10 mouse cellular contexts compared by ENCODE assay signal in the genomic region with DNA sequence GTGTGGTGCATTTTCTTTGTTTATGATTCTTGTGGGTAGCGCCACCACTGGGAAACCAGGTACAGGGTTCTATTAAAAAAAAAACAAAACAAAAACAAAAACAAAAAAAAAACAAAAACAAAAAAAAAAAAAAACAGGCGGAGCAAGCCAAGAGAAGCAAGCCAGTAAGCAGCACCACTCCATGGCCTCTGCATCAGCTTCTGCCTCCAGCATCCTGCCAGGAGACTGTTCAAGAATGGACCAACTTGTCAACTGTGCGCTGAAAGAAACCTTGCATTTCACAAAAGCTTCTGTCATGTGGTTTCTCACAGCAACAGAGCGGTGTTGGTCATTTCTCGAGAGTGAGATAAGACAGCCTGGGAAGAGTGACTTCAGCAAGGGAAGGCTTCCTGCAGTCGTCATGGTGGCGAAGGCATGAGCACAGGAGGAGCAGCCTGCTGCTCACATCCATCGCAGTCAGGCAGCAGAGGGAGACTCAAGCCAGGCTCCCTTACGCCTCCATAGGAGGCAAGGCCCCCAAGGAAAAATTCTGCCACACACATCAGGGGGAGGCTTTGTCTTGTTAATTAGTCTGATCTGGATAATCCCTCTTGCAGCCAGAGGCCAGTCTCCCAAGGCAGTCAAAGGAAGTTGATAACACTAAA. TPM values are rescaled to one million over a fixed set of nuclear protein-coding genes. Genes with fewer than 3 reads are reported as not detected.
DNase-seq lines count a peak whose midpoint lies in the region; ATAC-seq and TF ChIP-seq lines count a peak whose summit lies in the region.
"Had no signal": no experiment of that assay in that cellular context is flagged by ENCODE, and none has a peak within 500 bp of the region (broad histone marks: within the 10 kb centered on the region; RNA-seq: fewer than 3 reads in every experiment).

No protein-coding gene starts in this region.

- 22% methylated on average over 8 of the region's 9 CpGs for WGBS in heart, postnatal 0 days
- 20% methylated on average over 9 of the region's 9 CpGs for WGBS in forebrain, postnatal 0 days
- 22% methylated on average over 9 of the region's 9 CpGs for WGBS in midbrain, embryonic 15.5 days

- no peak for DNase-seq in heart, postnatal 0 days (ENCODE audit: low spot score)
- no peak for DNase-seq in heart, postnatal 25 days (ENCODE audit: low spot score)
- peak; percentile 23 for DNase-seq in NIH3T3 (ENCODE audit: low read depth)
- peak; percentile 41 for DNase-seq in forebrain, postnatal 0 days
- DNase-seq in B cell, adult 2 months = no peak
- no peak for DNase-seq in thymus, postnatal 25 days
- DNase-seq in ovary, postnatal 14 days (ENCODE audit: low spot score) = no peak
- DNase-seq: layer of hippocampus, adult 9-11 months had no signal

- H3K27me3 ChIP-seq in heart, postnatal 0 days (ENCODE audit: control insufficient read depth, insufficient read depth, low read length) = no peaks in the 10 kb centered on the region
- no peaks in the 10 kb centered on the region for H3K27me3 ChIP-seq in forebrain, postnatal 0 days (ENCODE audit: insufficient read depth, low read length)
- H3K27me3 ChIP-seq in midbrain, embryonic 15.5 days (replicated peaks) = no peaks in the 10 kb centered on the region

- H3K27ac ChIP-seq in heart, postnatal 0 days (ENCODE audit: low read depth) = no peak overlapping the region
- no peak overlapping the region for H3K27ac ChIP-seq in forebrain, postnatal 0 days (ENCODE audit: low read depth, low read length)
- H3K27ac ChIP-seq in midbrain, embryonic 15.5 days = no peak overlapping the region

- no peak; the same call in 1 of the 2 replicates for TF ChIP-seq CTCF in heart, postnatal 0 days (IDR thresholded peaks at IDR 0.05; ENCODE audit: low read depth)
- TF ChIP-seq CTCF in forebrain, postnatal 0 days (IDR thresholded peaks at IDR 0.05; ENCODE audit: low read depth) = peak; percentile 29

- no peaks in the 10 kb centered on the region for H3K36me3 ChIP-seq in heart, postnatal 0 days (replicated peaks; ENCODE audit: control insufficient read depth, insufficient read depth, low read length)
- no peaks in the 10 kb centered on the region for H3K36me3 ChIP-seq in forebrain, postnatal 0 days (ENCODE audit: insufficient read depth)
- no peaks in the 10 kb centered on the region for H3K36me3 ChIP-seq in midbrain, embryonic 15.5 days (replicated peaks)

- H3K9ac ChIP-seq in heart, postnatal 0 days (replicated peaks; ENCODE audit: low read depth, low read length) = no peak overlapping the region
- H3K9ac ChIP-seq in forebrain, postnatal 0 days = no peak overlapping the region
- no peak overlapping the region for H3K9ac ChIP-seq in midbrain, embryonic 15.5 days

- intact Hi-C loops in heart, postnatal 25 days (cut with DNase I) = no loop called here

- TF ChIP-seq EP300 in heart, postnatal 0 days (IDR thresholded peaks at IDR 0.05; ENCODE audit: low read depth) = no peak

- no peaks in the 10 kb centered on the region for H3K4me1 ChIP-seq in heart, postnatal 0 days (ENCODE audit: control insufficient read depth, insufficient read depth)
- no peaks in the 10 kb centered on the region for H3K4me1 ChIP-seq in forebrain, postnatal 0 days (ENCODE audit: insufficient read depth)
- H3K4me1 ChIP-seq in midbrain, embryonic 15.5 days = peaks cover 4% of the 10 kb centered on the region; the same call in 1 of the 2 replicates

- no peak overlapping the region for H3K4me2 ChIP-seq in heart, postnatal 0 days (ENCODE audit: low read depth, low read length)
- H3K4me2 ChIP-seq in forebrain, postnatal 0 days (ENCODE audit: low read depth) = no peak overlapping the region
- peak overlapping the region; percentile 16; the same call in 1 of the 2 replicates for H3K4me2 ChIP-seq in midbrain, embryonic 15.5 days

- ATAC-seq in heart, postnatal 0 days (ENCODE audit: insufficient read depth, low read depth) = peak; percentile 33; the same call in 1 of the 2 replicates
- peak; percentile 74 for ATAC-seq in forebrain, postnatal 0 days
- ATAC-seq in midbrain, embryonic 15.5 days (replicated peaks) = 0 out of 2 replicates have a peak, but pooled peaks have one; percentile 42
- ATAC-seq: CD4-positive, CD25-positive, alpha-beta regulatory T cell, adult 4 months had no signal

- H3K4me3 ChIP-seq in heart, postnatal 0 days (ENCODE audit: low read depth, low read length) = no peak overlapping the region
- H3K4me3 ChIP-seq in forebrain, postnatal 0 days (ENCODE audit: low read depth, low read length) = no peak overlapping the region
- H3K4me3 ChIP-seq in midbrain, embryonic 15.5 days = no peak overlapping the region

- no peaks in the 10 kb centered on the region for H3K9me3 ChIP-seq in heart, postnatal 0 days (replicated peaks; ENCODE audit: control insufficient read depth, low read length)
- H3K9me3 ChIP-seq in forebrain, postnatal 0 days (ENCODE audit: low read length) = no peaks in the 10 kb centered on the region
- no peaks in the 10 kb centered on the region for H3K9me3 ChIP-seq in midbrain, embryonic 15.5 days

RNA-seq across cellular contexts. Expression of a gene that starts 6.7 kb away (rescaled TPM):
- total RNA-seq in heart, postnatal 0 days (2014; rRNA removed; ENCODE audit: low replicate concordance) = not detected in 2 replicates
- polyA plus RNA-seq in heart, postnatal 0 days (2015; fragmentation: Nextera tagmentation; extraction: Ambion mirVana) = not detected in 2 replicates
- total RNA-seq in heart, postnatal 25 days (2021) = not detected
- 0.24 TPM in 1 of 2 replicates, not detected in the other for total RNA-seq in forebrain, postnatal 0 days (2014; rRNA removed)
- not detected in 2 replicates for polyA plus RNA-seq in forebrain, postnatal 0 days (2015; fragmentation: Nextera tagmentation; extraction: Ambion mirVana)
- polyA plus RNA-seq in midbrain, embryonic 15.5 days (2015; fragmentation: Nextera tagmentation; extraction: Ambion mirVana) = 0.12 and 0.13 TPM in 2 replicates
- polyA plus RNA-seq: CD4-positive, CD25-positive, alpha-beta regulatory T cell, adult 4 months had no signal

RNA-seq across cellular contexts. Expression of a gene that starts 20.8 kb away (rescaled TPM):
- 9.7 and 12.5 TPM in 2 replicates for total RNA-seq in heart, postnatal 0 days (2014; rRNA removed; ENCODE audit: low replicate concordance)
- 7.3 and 8.2 TPM in 2 replicates for polyA plus RNA-seq in heart, postnatal 0 days (2015; fragmentation: Nextera tagmentation; extraction: Ambion mirVana)
- 10 to 100 TPM; 17.9 to 23.5 TPM for total RNA-seq in heart, postnatal 25 days (2021)
- 14.4 and 14.7 TPM in 2 replicates for total RNA-seq in forebrain, postnatal 0 days (2014; rRNA removed)
- polyA plus RNA-seq in forebrain, postnatal 0 days (2015; fragmentation: Nextera tagmentation; extraction: Ambion mirVana) = 6.6 and 7.0 TPM in 2 replicates
- 12.1 and 13.6 TPM in 2 replicates for polyA plus RNA-seq in midbrain, embryonic 15.5 days (2015; fragmentation: Nextera tagmentation; extraction: Ambion mirVana)

RNA-seq across cellular contexts. Expression of a gene that starts 42.3 kb away (rescaled TPM):
- total RNA-seq in heart, postnatal 0 days (2014; rRNA removed; ENCODE audit: low replicate concordance) = 84.9 and 90.7 TPM in 2 replicates
- polyA plus RNA-seq in heart, postnatal 0 days (2015; fragmentation: Nextera tagmentation; extraction: Ambion mirVana) = 70.7 and 96.1 TPM in 2 replicates
- total RNA-seq in heart, postnatal 25 days (2021) = 10 to 100 TPM; 68.7 to 74.8 TPM
- 120 and 140 TPM in 2 replicates for total RNA-seq in forebrain, postnatal 0 days (2014; rRNA removed)
- polyA plus RNA-seq in forebrain, postnatal 0 days (2015; fragmentation: Nextera tagmentation; extraction: Ambion mirVana) = 100 and 107 TPM in 2 replicates
- 152 and 159 TPM in 2 replicates for polyA plus RNA-seq in midbrain, embryonic 15.5 days (2015; fragmentation: Nextera tagmentation; extraction: Ambion mirVana)

Comparison
In these comparisons a context has a peak if more than half of its experiments do, and no peak if none do; other contexts are left out.
1. DNase-seq: peak in NIH3T3 (single experiment) and forebrain, postnatal 0 days (single experiment); none in heart, postnatal 0 days (single experiment), heart, postnatal 25 days (single experiment), B cell, adult 2 months (0 of 2), thymus, postnatal 25 days (single experiment) and ovary, postnatal 14 days (single experiment).
2. Peak in every context shown above with its lines, with median percentiles within 50 percentile points of each other: ATAC-seq.